Mouse (Mus musculus) erythroblast, embryonic 14.5 days (primary cell): Measurements from ENCODE around the gene Amotl1. TPM values are rescaled to one million over a fixed set of nuclear protein-coding genes. Genes with fewer than 3 reads are reported as not detected.

Experiments used
- H3K27me3 ChIP-seq: 2 replicates; pipeline ENCODE4 v1.6.1; 2012; ENCODE audit warnings: inconsistent platforms; ENCODE audit not compliant: control insufficient read depth
- H3K36me3 ChIP-seq: 2 replicates; pipeline ENCODE4 v1.6.1; 2012; ENCODE audit warnings: mild to moderate bottlenecking, inconsistent platforms; ENCODE audit not compliant: control insufficient read depth
- H3K4me1 ChIP-seq: 2 replicates; pipeline ENCODE4 v1.6.1; 2012; ENCODE audit warnings: inconsistent platforms; ENCODE audit not compliant: control insufficient read depth
- H3K4me3 ChIP-seq: replicated peaks from 2 replicates; pipeline ENCODE3; 2012; ENCODE audit warnings: moderate library complexity, mild to moderate bottlenecking, inconsistent platforms
- H3K9me3 ChIP-seq: 2 replicates; pipeline ENCODE4 v1.6.1; 2012; ENCODE audit warnings: low read length, inconsistent platforms, mixed read lengths; ENCODE audit not compliant: control insufficient read depth
- GATA1 ChIP-seq: IDR thresholded peaks from 2 replicates; pipeline ENCODE4 v1.6.1; 2012; ENCODE audit warnings: low read length, inconsistent platforms, mixed read lengths
- TAL1 ChIP-seq: IDR thresholded peaks from 3 replicates; pipeline ENCODE4 v1.6.1; 2012; ENCODE audit warnings: low read length, inconsistent platforms, mixed read lengths
- polyA plus RNA-seq: library from polyadenylated mRNA; stranded (reverse); fragments of >175 nt; gene quantifications from 2 replicates; pipeline ENCODE4 v1.2.3, GENCODE M21; 2012

The Amotl1 gene
- polyA plus RNA-seq, 1 experiment: 0.11 TPM

DNA sequence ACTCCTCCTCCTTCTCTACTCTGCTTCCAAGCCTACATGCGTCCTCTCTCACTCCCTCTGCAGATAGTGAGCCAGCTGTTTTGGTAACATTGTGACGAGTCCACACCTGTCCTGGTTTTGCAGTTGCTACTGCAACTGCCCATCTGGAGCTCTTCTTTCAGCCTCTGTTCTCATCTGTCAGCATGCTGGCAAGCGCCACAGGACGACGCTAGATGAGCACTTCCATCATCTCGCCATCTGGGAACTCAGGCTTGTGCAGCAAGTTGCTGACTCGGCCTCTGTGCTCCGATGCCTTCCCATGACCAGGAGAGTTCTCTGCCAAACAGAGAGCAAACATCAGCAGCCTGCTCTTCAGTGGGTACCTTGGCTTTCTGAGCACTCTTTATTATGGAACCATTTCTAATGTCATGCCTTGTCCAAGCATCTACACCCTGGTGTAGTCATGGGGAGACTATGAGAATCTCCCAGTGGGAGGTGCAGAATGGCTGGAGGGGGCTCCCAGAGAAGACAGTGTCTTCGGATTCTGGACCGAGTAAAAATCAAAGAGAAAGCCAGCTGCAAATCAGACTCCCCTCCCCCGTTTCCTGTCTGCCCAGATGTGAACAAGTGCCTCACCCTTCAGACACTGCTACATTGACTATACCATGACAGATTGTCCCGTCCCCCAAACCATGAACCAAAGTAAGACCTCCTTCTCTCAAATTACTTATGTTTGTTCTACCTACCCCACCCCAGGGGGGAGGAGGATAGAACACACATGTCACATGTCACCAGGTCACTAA, 97.1 kb downstream of the Amotl1 start:
- Histone ChIP-seq H3K9me3 (no peaks in the 10 kb centered on the region), H3K4me3 (no peak overlapping the region), H3K27me3 (no peaks in the 10 kb centered on the region), H3K36me3 (peaks cover 4% of the 10 kb centered on the region; the same call in 1 of the 2 replicates), H3K4me1 (no peaks in the 10 kb centered on the region)
- no peak for TF ChIP-seq TAL1
- TF ChIP-seq GATA1: no peak

GRCm38 (mm10) chr9:14544034-14544757, 100.7 kb downstream of the Amotl1 start:
- Histone ChIP-seq H3K4me1 (no peaks in the 10 kb centered on the region), H3K4me3 (no peak overlapping the region), H3K9me3 (no peaks in the 10 kb centered on the region), H3K36me3 (peaks cover 4% of the 10 kb centered on the region; the same call in 1 of the 2 replicates), H3K27me3 (no peaks in the 10 kb centered on the region)
- no peak for TF ChIP-seq TAL1
- no peak for TF ChIP-seq GATA1

- H3K9me3 ChIP-seq: no peaks in the 10 kb centered on the region
- H3K27me3 ChIP-seq: no peaks in the 10 kb centered on the region
- H3K36me3 ChIP-seq: no peaks in the 10 kb centered on the region
- no peak overlapping the region for H3K4me3 ChIP-seq
- TF ChIP-seq TAL1: no peak
- TF ChIP-seq GATA1: no peak
- H3K4me1 ChIP-seq: no peaks in the 10 kb centered on the region
Observed at GRCm38 (mm10) chr9:14534833-14535456, 109.9 kb downstream of the Amotl1 start.

DNA sequence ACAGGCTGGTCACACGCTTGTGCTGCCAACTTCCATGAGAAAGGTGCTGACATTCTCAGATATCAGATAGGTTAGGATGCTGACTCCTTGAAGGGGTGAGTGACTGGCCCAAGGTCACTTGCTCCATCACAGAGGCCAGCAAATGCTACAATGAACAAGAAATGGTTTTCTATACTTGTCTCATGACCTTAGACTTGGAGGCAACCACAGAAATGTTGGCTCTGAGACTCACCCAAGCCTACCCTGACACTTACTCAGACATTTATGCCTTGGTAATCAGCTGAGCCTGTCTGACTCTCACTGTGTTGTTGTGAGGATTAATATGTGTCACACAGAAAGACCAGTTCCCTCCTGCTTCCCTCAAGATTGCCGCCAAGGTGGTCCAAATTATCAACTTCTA, 111.2 kb downstream of the Amotl1 start:
- Histone ChIP-seq H3K36me3 (no peaks in the 10 kb centered on the region), H3K4me3 (no peak overlapping the region), H3K27me3 (no peaks in the 10 kb centered on the region), H3K9me3 (no peaks in the 10 kb centered on the region), H3K4me1 (no peaks in the 10 kb centered on the region)
- TF ChIP-seq TAL1 (no peak), GATA1 (no peak)

DNA sequence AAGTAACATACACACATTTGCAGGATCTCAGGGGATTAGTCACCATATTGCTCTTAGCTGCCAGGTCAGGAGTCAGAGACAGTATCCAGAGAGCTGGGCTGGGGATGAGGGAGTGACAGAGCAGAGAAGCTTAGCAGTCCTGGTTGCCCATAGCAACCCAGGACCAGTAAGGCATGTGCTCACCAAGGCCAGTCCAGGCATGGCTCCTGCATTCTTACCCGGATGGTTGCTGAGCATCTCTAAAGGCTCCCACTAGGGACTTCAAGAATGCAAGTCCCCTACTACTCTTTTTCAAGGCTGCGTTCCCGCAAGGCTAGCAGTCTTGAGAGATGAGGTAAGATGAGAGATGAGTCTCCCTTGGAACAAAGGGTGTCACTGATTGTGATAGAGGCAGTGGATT, 112.6 kb downstream of the Amotl1 start:
- Histone ChIP-seq H3K27me3 (no peaks in the 10 kb centered on the region), H3K4me3 (no peak overlapping the region), H3K9me3 (no peaks in the 10 kb centered on the region), H3K36me3 (no peaks in the 10 kb centered on the region), H3K4me1 (no peaks in the 10 kb centered on the region)
- no peak for TF ChIP-seq GATA1
- TF ChIP-seq TAL1: no peak

- H3K27me3 ChIP-seq: no peaks in the 10 kb centered on the region
- H3K9me3 ChIP-seq: no peaks in the 10 kb centered on the region
- H3K4me1 ChIP-seq: no peaks in the 10 kb centered on the region
- no peak for TF ChIP-seq TAL1
- no peak overlapping the region for H3K4me3 ChIP-seq
- no peaks in the 10 kb centered on the region for H3K36me3 ChIP-seq
Observed at GRCm38 (mm10) chr9:14530004-14530403, 114.9 kb downstream of the Amotl1 start.

- Histone ChIP-seq H3K36me3 (no peaks in the 10 kb centered on the region), H3K4me3 (no peak overlapping the region), H3K4me1 (no peaks in the 10 kb centered on the region), H3K27me3 (no peaks in the 10 kb centered on the region), H3K9me3 (no peaks in the 10 kb centered on the region)
- TF ChIP-seq GATA1: no peak
- no peak for TF ChIP-seq TAL1
Observed at GRCm38 (mm10) chr9:14523408-14524043, 121.3 kb downstream of the Amotl1 start.

DNA sequence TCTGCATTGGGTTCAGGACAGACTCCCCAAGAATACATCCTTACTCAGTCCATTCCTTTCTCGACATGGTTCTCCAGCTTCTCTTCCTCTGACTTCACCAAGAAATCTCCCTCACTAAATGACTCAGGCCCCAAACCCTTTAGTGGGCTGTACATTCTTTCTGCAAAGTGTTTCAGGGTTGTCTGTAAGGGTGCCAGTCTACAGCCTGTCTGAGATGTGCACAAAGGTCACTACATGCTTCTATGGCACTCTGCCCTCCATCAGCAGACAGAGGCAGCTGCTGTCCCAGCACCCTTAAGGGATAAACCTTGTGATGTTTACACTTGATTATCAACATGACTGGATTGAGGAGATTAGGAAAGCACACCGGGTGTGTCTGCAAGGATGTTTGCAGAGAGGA, 123.2 kb downstream of the Amotl1 start:
- Histone ChIP-seq H3K27me3 (no peaks in the 10 kb centered on the region), H3K9me3 (no peaks in the 10 kb centered on the region), H3K4me1 (no peaks in the 10 kb centered on the region), H3K36me3 (no peaks in the 10 kb centered on the region), H3K4me3 (no peak overlapping the region)
- TF ChIP-seq TAL1 (no peak), GATA1 (no peak)
